Mouse (Mus musculus): Measurements from ENCODE around the gene Taar2. TPM values are rescaled to one million over a fixed set of nuclear protein-coding genes. Genes with fewer than 3 reads are reported as not detected.

Gene Taar2
- polyA plus RNA-seq, 1 experiment from 2014 or later, result not detected

DNA sequence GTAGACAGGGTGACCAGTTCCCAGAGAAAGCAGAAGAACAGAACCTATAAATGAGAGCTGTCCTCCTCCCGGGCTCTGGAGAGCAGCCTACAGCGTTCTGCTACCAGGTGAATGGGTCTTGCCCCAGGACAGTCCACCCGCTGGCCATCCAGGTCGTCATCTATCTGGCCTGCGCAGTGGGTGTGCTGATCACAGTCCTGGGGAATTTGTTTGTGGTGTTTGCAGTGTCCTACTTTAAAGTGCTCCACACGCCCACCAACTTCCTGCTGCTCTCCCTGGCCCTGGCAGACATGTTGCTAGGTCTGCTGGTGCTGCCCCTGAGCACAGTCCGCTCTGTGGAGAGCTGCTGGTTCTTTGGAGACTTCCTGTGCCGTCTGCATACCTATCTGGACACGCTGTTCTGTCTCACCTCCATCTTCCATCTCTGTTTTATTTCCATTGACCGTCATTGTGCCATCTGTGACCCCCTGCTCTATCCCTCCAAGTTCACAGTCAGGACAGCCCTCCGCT, 32.3 kb downstream of the Taar2 start, which contains the start of gene Taar5:
TSS of gene Taar5 (plus strand) at position 51 of the 510 bp plus-strand sequence.
- no peak for DNase-seq (ENCODE audit: low spot score)
- WGBS, result 94% methylated on average over 11 of the region's 11 CpGs

DNA sequence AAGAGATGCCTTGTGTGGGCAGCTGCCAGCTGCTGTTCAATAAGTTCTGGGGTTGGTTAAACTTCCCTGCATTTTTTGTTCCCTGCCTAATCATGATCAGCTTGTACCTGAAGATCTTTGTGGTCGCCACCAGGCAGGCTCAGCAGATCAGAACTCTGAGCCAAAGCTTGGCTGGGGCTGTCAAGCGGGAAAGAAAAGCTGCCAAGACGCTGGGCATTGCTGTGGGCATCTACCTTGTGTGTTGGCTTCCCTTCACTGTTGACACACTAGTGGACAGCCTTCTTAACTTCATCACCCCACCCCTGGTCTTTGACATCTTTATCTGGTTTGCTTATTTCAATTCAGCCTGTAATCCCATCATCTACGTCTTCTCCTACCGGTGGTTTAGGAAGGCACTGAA, 32.9 kb downstream of the Taar2 start:
- DNase-seq (ENCODE audit: low spot score), result no peak
- 89% methylated on average over 5 of the region's 5 CpGs for WGBS
- no peak overlapping the region for H3K9ac ChIP-seq (ENCODE audit: low read length)

More for the DNA sequence above, 32.3 kb downstream of the Taar2 start, which contains the start of gene Taar5:
- Histone ChIP-seq H3K4me3 (ENCODE audit: low read depth, low read length) (no peak within 1 kb of the TSS), H3K4me1 (ENCODE audit: control insufficient read depth, insufficient read depth, low read length) (no peaks in the 10 kb centered on the region), H3K27ac (ENCODE audit: low read depth, low read length) (no peak within 1 kb of the TSS), H3K9ac (ENCODE audit: low read length) (no peak within 1 kb of the TSS), H3K4me2 (ENCODE audit: low read length) (no peak within 1 kb of the TSS), H3K27me3 (replicated peaks; ENCODE audit: control insufficient read depth, insufficient read depth, low read length) (no peaks in the 10 kb centered on the region), H3K36me3 (ENCODE audit: control insufficient read depth, insufficient read depth, low read length) (no peaks in the 10 kb centered on the region), H3K9me3 (replicated peaks; ENCODE audit: control insufficient read depth, low read length) (no peaks in the 10 kb centered on the region)
- no peak for ATAC-seq

DNA sequence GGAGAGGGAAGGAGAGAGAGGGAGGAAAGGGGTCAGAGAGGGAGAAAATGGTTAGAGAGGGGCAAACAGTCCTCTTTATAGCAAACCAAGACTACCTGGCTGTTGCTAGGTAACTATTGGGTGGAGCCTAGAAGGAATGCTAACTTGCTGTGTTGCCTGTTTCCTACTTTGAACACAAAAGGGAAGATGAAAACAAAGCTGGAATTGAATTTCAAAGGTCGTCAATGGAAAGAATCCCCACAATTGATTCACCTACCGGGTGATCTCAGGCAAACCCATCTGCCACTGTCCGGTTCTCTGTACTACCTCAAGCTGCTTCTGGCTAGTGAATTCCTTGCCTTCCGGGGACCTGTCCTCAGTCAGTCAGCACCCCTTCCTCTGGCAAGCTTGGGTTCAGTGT, 39.6 kb downstream of the Taar2 start:
- Histone ChIP-seq H3K27me3 (replicated peaks; ENCODE audit: control insufficient read depth, insufficient read depth, low read length) (no peaks in the 10 kb centered on the region), H3K9ac (ENCODE audit: low read length) (no peak overlapping the region), H3K4me1 (ENCODE audit: control insufficient read depth, insufficient read depth, low read length) (no peaks in the 10 kb centered on the region), H3K27ac (ENCODE audit: low read depth, low read length) (no peak overlapping the region), H3K9me3 (replicated peaks; ENCODE audit: control insufficient read depth, low read length) (no peaks in the 10 kb centered on the region), H3K36me3 (ENCODE audit: control insufficient read depth, insufficient read depth, low read length) (no peaks in the 10 kb centered on the region), H3K4me2 (ENCODE audit: low read length) (no peak overlapping the region), H3K4me3 (ENCODE audit: low read depth, low read length) (no peak overlapping the region)
- DNase-seq (ENCODE audit: low spot score), result no peak
- ATAC-seq, result no peak
- 40% methylated on average over 4 of the region's 4 CpGs for WGBS

More for the DNA sequence above, 32.9 kb downstream of the Taar2 start:
- Histone ChIP-seq H3K4me1 (ENCODE audit: control insufficient read depth, insufficient read depth, low read length) (no peaks in the 10 kb centered on the region), H3K4me2 (ENCODE audit: low read length) (no peak overlapping the region), H3K9me3 (replicated peaks; ENCODE audit: control insufficient read depth, low read length) (no peaks in the 10 kb centered on the region), H3K27me3 (replicated peaks; ENCODE audit: control insufficient read depth, insufficient read depth, low read length) (no peaks in the 10 kb centered on the region), H3K4me3 (ENCODE audit: low read depth, low read length) (no peak overlapping the region), H3K36me3 (ENCODE audit: control insufficient read depth, insufficient read depth, low read length) (no peaks in the 10 kb centered on the region), H3K27ac (ENCODE audit: low read depth, low read length) (no peak overlapping the region)
- no peak for ATAC-seq

DNA sequence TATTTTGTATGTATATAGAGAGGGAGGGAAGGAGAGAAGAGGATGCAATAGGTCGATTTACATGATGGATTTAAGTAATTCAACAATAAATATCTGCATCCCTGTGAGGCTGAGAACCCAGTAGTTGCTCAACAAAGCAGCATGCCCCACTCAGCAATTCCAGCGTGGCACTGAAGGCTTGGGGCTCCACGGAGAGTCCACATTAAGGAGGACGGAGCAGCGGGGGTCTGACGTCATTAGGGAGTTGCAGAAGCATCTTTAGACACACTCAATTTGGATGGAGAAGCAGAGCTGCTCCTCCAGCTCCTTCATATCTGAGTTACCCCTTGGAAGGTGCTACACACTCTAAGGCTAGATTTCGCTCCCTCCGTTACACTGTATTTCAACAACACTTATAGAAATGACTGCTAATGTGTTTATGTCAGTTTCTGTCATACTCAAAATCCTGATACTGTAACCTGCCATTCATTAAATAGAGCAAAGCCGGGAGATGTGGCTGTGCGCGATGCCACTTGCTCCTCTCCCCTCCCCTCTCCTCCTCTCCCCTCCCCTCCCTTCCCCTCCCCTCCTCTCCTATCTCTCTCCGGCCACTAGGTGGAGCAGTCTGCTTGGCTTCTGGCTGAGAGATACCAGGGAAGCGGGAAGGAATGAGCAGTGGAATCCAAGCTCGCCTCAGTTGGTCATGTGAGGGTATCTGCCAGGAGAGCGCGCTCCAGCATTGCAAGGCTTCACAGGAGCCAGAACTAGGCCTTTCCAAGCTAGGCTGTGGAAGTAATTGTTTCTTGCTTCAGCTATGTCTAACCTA, 40.7 kb downstream of the Taar2 start:
- Histone ChIP-seq H3K36me3 (ENCODE audit: control insufficient read depth, insufficient read depth, low read length) (no peaks in the 10 kb centered on the region), H3K4me2 (ENCODE audit: low read length) (no peak overlapping the region), H3K27ac (ENCODE audit: low read depth, low read length) (no peak overlapping the region), H3K4me1 (ENCODE audit: control insufficient read depth, insufficient read depth, low read length) (no peaks in the 10 kb centered on the region), H3K9ac (ENCODE audit: low read length) (no peak overlapping the region), H3K4me3 (ENCODE audit: low read depth, low read length) (no peak overlapping the region), H3K27me3 (replicated peaks; ENCODE audit: control insufficient read depth, insufficient read depth, low read length) (no peaks in the 10 kb centered on the region), H3K9me3 (replicated peaks; ENCODE audit: control insufficient read depth, low read length) (no peaks in the 10 kb centered on the region)
- peak; percentile 82 for DNase-seq (ENCODE audit: low spot score)
- WGBS, result 44% methylated on average over 16 of the region's 16 CpGs
- peak; percentile 89 for ATAC-seq

DNA sequence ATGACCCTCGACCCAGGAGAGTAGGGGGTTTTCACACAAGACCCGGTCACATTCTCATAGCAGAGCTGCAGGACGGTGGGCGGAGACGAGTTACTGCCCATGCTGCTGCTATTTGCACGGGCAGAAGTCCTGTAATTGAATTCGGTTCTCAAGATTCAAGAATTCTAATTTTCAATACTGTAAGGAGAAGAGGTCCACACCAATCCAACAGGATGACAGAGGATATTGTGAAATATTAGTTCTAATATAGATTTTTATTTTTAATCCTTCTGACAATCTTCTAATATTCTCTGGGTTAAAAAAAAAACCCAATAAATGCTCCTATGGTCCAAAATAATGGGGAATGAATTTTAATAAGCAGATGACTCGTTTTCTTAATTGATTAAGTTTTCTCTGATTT, 47.2 kb downstream of the Taar2 start, which contains the start of gene Taar6:
TSS of gene Taar6 (minus strand) at position 101 of the 400 bp plus-strand sequence.
- Histone ChIP-seq H3K9me3 (replicated peaks; ENCODE audit: control insufficient read depth, low read length) (no peaks in the 10 kb centered on the region), H3K9ac (ENCODE audit: low read length) (no peak within 1 kb of the TSS), H3K27me3 (replicated peaks; ENCODE audit: control insufficient read depth, insufficient read depth, low read length) (no peaks in the 10 kb centered on the region), H3K27ac (ENCODE audit: low read depth, low read length) (no peak within 1 kb of the TSS), H3K4me1 (ENCODE audit: control insufficient read depth, insufficient read depth, low read length) (no peaks in the 10 kb centered on the region), H3K36me3 (ENCODE audit: control insufficient read depth, insufficient read depth, low read length) (no peaks in the 10 kb centered on the region), H3K4me3 (ENCODE audit: low read depth, low read length) (no peak within 1 kb of the TSS), H3K4me2 (ENCODE audit: low read length) (no peak within 1 kb of the TSS)
- ATAC-seq (no peak), DNase-seq (ENCODE audit: low spot score) (no peak)
- WGBS, result 86% methylated on average over 8 of the region's 8 CpGs

DNA sequence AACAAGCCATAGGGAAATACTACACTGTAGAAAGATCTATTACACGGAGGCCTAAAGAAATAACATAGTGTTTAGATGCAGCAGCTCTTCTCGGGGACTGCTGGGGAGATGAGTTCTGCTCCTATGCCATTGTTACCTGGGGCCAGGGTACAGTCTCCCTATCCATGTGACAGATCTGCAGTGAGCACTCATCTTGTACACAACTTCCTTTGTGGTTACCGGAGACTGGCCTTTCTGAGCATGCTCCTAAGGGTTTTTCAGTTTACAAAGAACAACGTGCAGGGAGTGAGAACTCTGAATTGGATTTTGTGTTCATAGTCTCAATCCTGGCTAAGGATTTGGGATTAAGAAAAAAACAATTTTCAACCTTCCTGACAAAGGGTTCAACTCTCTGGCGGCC, 48.0 kb downstream of the Taar2 start:
- ATAC-seq (no peak), DNase-seq (ENCODE audit: low spot score) (no peak)
- no peak overlapping the region for H3K4me2 ChIP-seq (ENCODE audit: low read length)
- H3K36me3 ChIP-seq (ENCODE audit: control insufficient read depth, insufficient read depth, low read length), result no peaks in the 10 kb centered on the region
- no peaks in the 10 kb centered on the region for H3K27me3 ChIP-seq (replicated peaks; ENCODE audit: control insufficient read depth, insufficient read depth, low read length)
- no peak overlapping the region for H3K27ac ChIP-seq (ENCODE audit: low read depth, low read length)
- no peak overlapping the region for H3K9ac ChIP-seq (ENCODE audit: low read length)
- H3K9me3 ChIP-seq (replicated peaks; ENCODE audit: control insufficient read depth, low read length), result no peaks in the 10 kb centered on the region
- 76% methylated on average over 5 of the region's 5 CpGs for WGBS
- no peak overlapping the region for H3K4me3 ChIP-seq (ENCODE audit: low read depth, low read length)
- H3K4me1 ChIP-seq (ENCODE audit: control insufficient read depth, insufficient read depth, low read length), result no peaks in the 10 kb centered on the region

Other genes with a start within 250 kb of the Taar2 start
- gene Rps12, start 151.3 kb upstream of the Taar2 start, polyA plus RNA-seq (2014; fragmentation: Nextera tagmentation; extraction: Ambion mirVana), result 143 and 176 TPM in 2 replicates
- 19.5 and 22.2 TPM in 2 replicates for gene Slc18b1, start 141.6 kb upstream of the Taar2 start, polyA plus RNA-seq (2014; fragmentation: Nextera tagmentation; extraction: Ambion mirVana)
- gene Vnn3, start 87.1 kb upstream of the Taar2 start, polyA plus RNA-seq (2014; fragmentation: Nextera tagmentation; extraction: Ambion mirVana), result 0.11 TPM in 1 of 2 replicates, not detected in the other
- gene Vnn1, start 43.9 kb upstream of the Taar2 start, polyA plus RNA-seq (2014; fragmentation: Nextera tagmentation; extraction: Ambion mirVana), result 0.23 and 0.54 TPM in 2 replicates
- not detected in 2 replicates for gene Taar1, start 18.2 kb upstream of the Taar2 start, polyA plus RNA-seq (2014; fragmentation: Nextera tagmentation; extraction: Ambion mirVana)
- gene Taar3, start 11.0 kb downstream of the Taar2 start, polyA plus RNA-seq (2014; fragmentation: Nextera tagmentation; extraction: Ambion mirVana), result not detected in 2 replicates
- 0.28 TPM in 1 of 2 replicates, not detected in the other for gene Taar4, start 21.9 kb downstream of the Taar2 start, polyA plus RNA-seq (2014; fragmentation: Nextera tagmentation; extraction: Ambion mirVana)
- gene Taar5, start 32.1 kb downstream of the Taar2 start, polyA plus RNA-seq (2014; fragmentation: Nextera tagmentation; extraction: Ambion mirVana), result not detected in 2 replicates
- not detected in 2 replicates for gene Taar6, start 47.1 kb downstream of the Taar2 start, polyA plus RNA-seq (2014; fragmentation: Nextera tagmentation; extraction: Ambion mirVana)
- gene Taar7a, start 54.9 kb downstream of the Taar2 start, polyA plus RNA-seq (2014; fragmentation: Nextera tagmentation; extraction: Ambion mirVana), result not detected in 2 replicates
- gene Taar7b, start 61.4 kb downstream of the Taar2 start, polyA plus RNA-seq (2014; fragmentation: Nextera tagmentation; extraction: Ambion mirVana), result not detected in 2 replicates
- not detected in 2 replicates for gene Taar7d, start 88.7 kb downstream of the Taar2 start, polyA plus RNA-seq (2014; fragmentation: Nextera tagmentation; extraction: Ambion mirVana)
- not detected in 2 replicates for gene Taar7e, start 99.0 kb downstream of the Taar2 start, polyA plus RNA-seq (2014; fragmentation: Nextera tagmentation; extraction: Ambion mirVana)
- gene Taar7f, start 110.9 kb downstream of the Taar2 start, polyA plus RNA-seq (2014; fragmentation: Nextera tagmentation; extraction: Ambion mirVana), result not detected in 2 replicates
- gene Taar8a, start 137.9 kb downstream of the Taar2 start, polyA plus RNA-seq (2014; fragmentation: Nextera tagmentation; extraction: Ambion mirVana), result not detected in 2 replicates
- gene Taar8b, start 153.7 kb downstream of the Taar2 start, polyA plus RNA-seq (2014; fragmentation: Nextera tagmentation; extraction: Ambion mirVana), result not detected in 2 replicates
- not detected in 2 replicates for gene Taar8c, start 163.3 kb downstream of the Taar2 start, polyA plus RNA-seq (2014; fragmentation: Nextera tagmentation; extraction: Ambion mirVana)
- gene Taar9, start 171.0 kb downstream of the Taar2 start, polyA plus RNA-seq (2014; fragmentation: Nextera tagmentation; extraction: Ambion mirVana), result not detected in 2 replicates
- gene Stx7, start 210.7 kb downstream of the Taar2 start, polyA plus RNA-seq (2014; fragmentation: Nextera tagmentation; extraction: Ambion mirVana), result 275 and 313 TPM in 2 replicates

Data from forebrain, embryonic 14.5 days (tissue).